Mouse (Mus musculus): ENCODE measurements around the gene Upk3b.

GRCm38 (mm10) chr5:136078136-136078535, 39.8 kb downstream of the Upk3b start:
- TF ChIP-seq ETS1 (conservative IDR thresholded peaks at IDR 0.05; ENCODE audit: low read depth, low read length) (no peak), POLR2A (IDR thresholded peaks at IDR 0.05; ENCODE audit: low read depth, low read length) (no peak), CTCF (conservative IDR thresholded peaks at IDR 0.05 in 1 of 2, IDR thresholded peaks at IDR 0.05 in 1 of 2; ENCODE audit: low read depth in 2 of 2, low read length in 2 of 2) (no peak), EP300 (IDR thresholded peaks at IDR 0.05; ENCODE audit: low read length) (no peak), POLR2AphosphoS2 (IDR thresholded peaks at IDR 0.05; ENCODE audit: low read depth, low read length) (no peak)

All from CH12.LX (cell line).